Mouse (Mus musculus): ENCODE data around the gene Ttyh3. TPM values are rescaled to one million over a fixed set of nuclear protein-coding genes. Genes with fewer than 3 reads are reported as not detected.

The Ttyh3 gene
- polyA plus RNA-seq, 1 experiment from 2014 or later = 86.7 TPM

GRCm38 (mm10) chr5:140607001-140607835, 41.6 kb downstream of the Ttyh3 start, which contains the start of gene Lfng:
TSS of gene Lfng (plus strand) at chr5:140607320.
- no peaks in the 10 kb centered on the region for H3K36me3 ChIP-seq (ENCODE audit: control insufficient read depth, insufficient read depth, low read length)
- peak within 1 kb of the TSS; percentile 82 for H3K4me2 ChIP-seq (ENCODE audit: low read length)
- peak; percentile 51 for ATAC-seq (ENCODE audit: low FRiP score, low TSS enrichment)
- peaks cover 44% of the 10 kb centered on the region for H3K4me1 ChIP-seq (ENCODE audit: control insufficient read depth, insufficient read depth, low read length)
- H3K9me3 ChIP-seq (ENCODE audit: control insufficient read depth, low read length) = no peaks in the 10 kb centered on the region
- peaks cover 32% of the 10 kb centered on the region for H3K27me3 ChIP-seq (ENCODE audit: control insufficient read depth, insufficient read depth, low read length)
- DNase-seq = peak; percentile 92
- WGBS = under 1% methylated on average over 91 of the region's 91 CpGs
- H3K9ac ChIP-seq (replicated peaks; ENCODE audit: low read length) = peak within 1 kb of the TSS; percentile 62
- peak within 1 kb of the TSS; percentile 91 for H3K27ac ChIP-seq (replicated peaks; ENCODE audit: low read depth, low read length)
- H3K4me3 ChIP-seq (replicated peaks; ENCODE audit: low read depth, low read length) = peak within 1 kb of the TSS; percentile 51

- Histone ChIP-seq H3K9me3 (ENCODE audit: control insufficient read depth, low read length) (no peaks in the 10 kb centered on the region), H3K9ac (replicated peaks; ENCODE audit: low read length) (peak overlapping the region; percentile 62; the same call in 1 of the 2 replicates), H3K36me3 (ENCODE audit: control insufficient read depth, insufficient read depth, low read length) (no peaks in the 10 kb centered on the region), H3K4me3 (replicated peaks; ENCODE audit: low read depth, low read length) (peak overlapping the region; percentile 51), H3K27ac (replicated peaks; ENCODE audit: low read depth, low read length) (no peak overlapping the region), H3K4me1 (ENCODE audit: control insufficient read depth, insufficient read depth, low read length) (peaks cover 36% of the 10 kb centered on the region), H3K27me3 (ENCODE audit: control insufficient read depth, insufficient read depth, low read length) (peaks cover 32% of the 10 kb centered on the region), H3K4me2 (ENCODE audit: low read length) (peak overlapping the region; percentile 82)
- ATAC-seq (ENCODE audit: low FRiP score, low TSS enrichment) (no peak), DNase-seq (no peak)
- under 1% methylated on average over 23 of the region's 23 CpGs for WGBS
Measured at GRCm38 (mm10) chr5:140606386-140606785, 42.4 kb downstream of the Ttyh3 start.

DNA sequence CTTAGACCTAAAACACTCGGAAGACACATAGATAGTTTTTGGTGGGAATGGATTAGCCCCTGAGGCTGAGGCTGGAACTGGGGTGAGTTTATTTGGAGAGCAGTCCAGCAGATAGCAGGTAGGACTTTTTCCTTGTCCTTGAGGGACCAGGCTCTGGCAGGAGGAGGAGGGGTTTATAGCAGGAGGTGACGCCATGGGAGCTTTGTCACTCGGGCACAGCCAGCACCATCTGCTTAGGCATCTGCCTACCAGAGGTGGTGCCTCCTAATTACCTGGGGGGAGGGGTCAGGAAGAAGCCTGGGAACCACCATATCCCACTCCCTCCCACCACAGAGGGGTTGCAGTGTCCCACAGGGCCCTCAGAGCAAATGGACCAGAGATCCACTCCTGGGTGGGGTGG, 43.6 kb downstream of the Ttyh3 start:
- WGBS = 30% methylated on average over 3 of the region's 3 CpGs

DNA sequence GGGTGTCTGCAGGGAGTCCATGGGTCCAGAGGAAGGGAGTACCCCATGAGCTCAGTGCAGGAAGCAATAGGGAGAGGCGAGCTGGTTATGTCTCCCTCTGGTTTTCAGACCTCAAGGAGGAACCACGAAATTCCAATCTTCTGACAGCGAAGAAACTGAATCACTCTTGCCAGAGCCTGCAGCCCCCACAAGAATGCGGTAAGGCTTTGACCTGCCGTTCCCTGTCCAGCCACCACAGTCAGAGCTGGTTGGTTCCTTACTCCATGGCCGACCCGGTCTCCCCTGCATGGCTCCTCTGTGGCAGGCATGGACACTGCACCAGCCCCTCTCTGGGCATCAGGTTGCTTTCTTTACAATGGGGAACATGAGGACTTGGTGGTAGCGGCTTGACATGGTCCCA, 44.4 kb downstream of the Ttyh3 start:
- no peak for ATAC-seq (ENCODE audit: low FRiP score, low TSS enrichment)
- Histone ChIP-seq H3K9ac (replicated peaks; ENCODE audit: low read length) (no peak overlapping the region), H3K27ac (replicated peaks; ENCODE audit: low read depth, low read length) (no peak overlapping the region), H3K4me3 (replicated peaks; ENCODE audit: low read depth, low read length) (no peak overlapping the region), H3K27me3 (ENCODE audit: control insufficient read depth, insufficient read depth, low read length) (peaks cover 32% of the 10 kb centered on the region), H3K4me2 (ENCODE audit: low read length) (no peak overlapping the region), H3K9me3 (ENCODE audit: control insufficient read depth, low read length) (no peaks in the 10 kb centered on the region), H3K36me3 (ENCODE audit: control insufficient read depth, insufficient read depth, low read length) (no peaks in the 10 kb centered on the region), H3K4me1 (ENCODE audit: control insufficient read depth, insufficient read depth, low read length) (peaks cover 22% of the 10 kb centered on the region)
- 88% methylated on average over 8 of the region's 8 CpGs for WGBS
- DNase-seq = no peak

More for the DNA sequence above, 43.6 kb downstream of the Ttyh3 start:
- Histone ChIP-seq H3K4me3 (replicated peaks; ENCODE audit: low read depth, low read length) (no peak overlapping the region), H3K27me3 (ENCODE audit: control insufficient read depth, insufficient read depth, low read length) (peaks cover 32% of the 10 kb centered on the region), H3K27ac (replicated peaks; ENCODE audit: low read depth, low read length) (no peak overlapping the region), H3K4me2 (ENCODE audit: low read length) (no peak overlapping the region), H3K9ac (replicated peaks; ENCODE audit: low read length) (no peak overlapping the region), H3K36me3 (ENCODE audit: control insufficient read depth, insufficient read depth, low read length) (no peaks in the 10 kb centered on the region), H3K4me1 (ENCODE audit: control insufficient read depth, insufficient read depth, low read length) (peaks cover 25% of the 10 kb centered on the region), H3K9me3 (ENCODE audit: control insufficient read depth, low read length) (no peaks in the 10 kb centered on the region)
- ATAC-seq (ENCODE audit: low FRiP score, low TSS enrichment) (no peak), DNase-seq (no peak)

DNA sequence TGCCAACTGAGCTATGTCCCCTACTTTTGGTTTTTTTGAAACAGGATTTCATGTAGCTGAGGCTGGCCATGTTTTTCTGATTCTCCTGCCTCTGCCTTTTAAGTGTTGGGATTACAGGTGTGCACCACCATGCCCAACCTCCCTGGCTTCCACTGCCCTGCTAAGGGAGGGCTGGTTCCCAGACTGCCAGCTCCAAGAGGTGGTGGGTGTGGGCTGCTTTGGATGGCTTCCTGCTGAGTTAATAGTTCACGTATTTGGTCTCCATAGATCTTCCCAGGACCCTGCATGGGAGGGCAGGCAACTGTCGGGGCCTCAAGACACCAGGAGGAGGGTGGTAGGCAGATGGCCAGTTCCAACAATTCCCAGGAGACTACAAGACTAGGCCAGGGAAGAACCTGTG, 46.3 kb downstream of the Ttyh3 start:
- 61% methylated on average over 2 of the region's 2 CpGs for WGBS
- no peak for ATAC-seq (ENCODE audit: low FRiP score, low TSS enrichment)
- H3K4me3 ChIP-seq (replicated peaks; ENCODE audit: low read depth, low read length) = no peak overlapping the region

DNA sequence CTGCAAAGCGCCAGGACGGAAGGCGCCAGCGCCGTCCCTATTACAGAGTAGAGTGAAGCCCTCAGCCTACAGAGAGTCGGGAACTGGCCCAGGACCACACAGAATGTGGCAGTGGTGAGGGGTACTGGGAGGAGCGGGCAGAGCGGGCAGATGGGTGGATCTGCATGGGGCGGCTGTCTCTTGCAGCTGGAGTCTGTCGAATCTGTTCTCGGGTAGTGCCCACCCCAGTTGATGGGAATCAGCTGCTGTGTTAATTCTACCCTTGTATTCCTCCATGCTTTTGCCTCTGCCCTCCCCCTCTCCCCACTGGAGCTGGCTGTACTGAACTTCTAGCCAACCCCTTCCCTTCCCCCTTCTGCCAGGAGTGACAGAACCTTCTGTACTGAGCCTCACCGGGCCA, 47.1 kb downstream of the Ttyh3 start:
- no peak overlapping the region for H3K4me3 ChIP-seq (replicated peaks; ENCODE audit: low read depth, low read length)
- H3K4me1 ChIP-seq (ENCODE audit: control insufficient read depth, insufficient read depth, low read length) = peaks cover 6% of the 10 kb centered on the region
- H3K9ac ChIP-seq (replicated peaks; ENCODE audit: low read length) = no peak overlapping the region
- H3K36me3 ChIP-seq (ENCODE audit: control insufficient read depth, insufficient read depth, low read length) = no peaks in the 10 kb centered on the region
- H3K27me3 ChIP-seq (ENCODE audit: control insufficient read depth, insufficient read depth, low read length) = peaks cover 19% of the 10 kb centered on the region
- no peak for DNase-seq
- no peaks in the 10 kb centered on the region for H3K9me3 ChIP-seq (ENCODE audit: control insufficient read depth, low read length)
- 67% methylated on average over 12 of the region's 12 CpGs for WGBS
- H3K4me2 ChIP-seq (ENCODE audit: low read length) = no peak overlapping the region
- H3K27ac ChIP-seq (replicated peaks; ENCODE audit: low read depth, low read length) = no peak overlapping the region
- ATAC-seq (ENCODE audit: low FRiP score, low TSS enrichment) = no peak

More for the DNA sequence above, 46.3 kb downstream of the Ttyh3 start:
- Histone ChIP-seq H3K9ac (replicated peaks; ENCODE audit: low read length) (no peak overlapping the region), H3K27me3 (ENCODE audit: control insufficient read depth, insufficient read depth, low read length) (peaks cover 25% of the 10 kb centered on the region), H3K9me3 (ENCODE audit: control insufficient read depth, low read length) (no peaks in the 10 kb centered on the region), H3K27ac (replicated peaks; ENCODE audit: low read depth, low read length) (no peak overlapping the region), H3K4me2 (ENCODE audit: low read length) (no peak overlapping the region), H3K4me1 (ENCODE audit: control insufficient read depth, insufficient read depth, low read length) (peaks cover 11% of the 10 kb centered on the region), H3K36me3 (ENCODE audit: control insufficient read depth, insufficient read depth, low read length) (no peaks in the 10 kb centered on the region)
- DNase-seq = no peak

- 0 out of 2 replicates have a peak, but pooled peaks cover 5% of the 10 kb centered on the region for H3K27me3 ChIP-seq (ENCODE audit: control insufficient read depth, insufficient read depth, low read length)
- no peak for ATAC-seq (ENCODE audit: low FRiP score, low TSS enrichment)
- no peak overlapping the region for H3K27ac ChIP-seq (replicated peaks; ENCODE audit: low read depth, low read length)
- no peak for DNase-seq
- WGBS = 67% methylated on average over 5 of the region's 5 CpGs
- no peaks in the 10 kb centered on the region for H3K36me3 ChIP-seq (ENCODE audit: control insufficient read depth, insufficient read depth, low read length)
- H3K4me3 ChIP-seq (replicated peaks; ENCODE audit: low read depth, low read length) = no peak overlapping the region
- no peaks in the 10 kb centered on the region for H3K9me3 ChIP-seq (ENCODE audit: control insufficient read depth, low read length)
- no peak overlapping the region for H3K9ac ChIP-seq (replicated peaks; ENCODE audit: low read length)
- no peaks in the 10 kb centered on the region for H3K4me1 ChIP-seq (ENCODE audit: control insufficient read depth, insufficient read depth, low read length)
- H3K4me2 ChIP-seq (ENCODE audit: low read length) = no peak overlapping the region
Measured at GRCm38 (mm10) chr5:140599939-140600338, 48.9 kb downstream of the Ttyh3 start.

DNA sequence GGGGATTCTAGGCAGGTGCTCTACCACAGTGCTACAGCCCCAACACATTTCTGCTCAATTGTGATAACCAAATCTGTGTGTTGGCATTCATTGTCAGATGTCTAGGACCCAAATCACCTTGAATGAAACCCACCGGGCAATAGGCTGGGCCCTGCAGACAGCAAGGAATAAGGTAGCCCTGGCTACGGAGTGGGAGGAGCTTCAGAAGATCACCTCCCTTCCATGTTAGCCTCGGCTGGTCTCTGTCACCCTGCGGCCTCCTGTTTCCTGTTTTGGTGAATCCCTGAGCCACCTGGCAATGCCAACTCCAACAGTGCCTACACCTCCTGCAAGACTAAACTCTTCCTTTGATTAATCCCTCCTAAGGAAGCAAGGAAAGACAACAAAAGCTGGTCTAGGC, 51.0 kb downstream of the Ttyh3 start:
- H3K27me3 ChIP-seq (ENCODE audit: control insufficient read depth, insufficient read depth, low read length) = no peaks in the 10 kb centered on the region
- WGBS = 96% methylated on average over 4 of the region's 4 CpGs
- no peak overlapping the region for H3K4me2 ChIP-seq (ENCODE audit: low read length)
- no peak overlapping the region for H3K4me3 ChIP-seq (replicated peaks; ENCODE audit: low read depth, low read length)
- DNase-seq = no peak
- no peaks in the 10 kb centered on the region for H3K9me3 ChIP-seq (ENCODE audit: control insufficient read depth, low read length)
- H3K9ac ChIP-seq (replicated peaks; ENCODE audit: low read length) = no peak overlapping the region
- no peak for ATAC-seq (ENCODE audit: low FRiP score, low TSS enrichment)
- H3K27ac ChIP-seq (replicated peaks; ENCODE audit: low read depth, low read length) = no peak overlapping the region
- no peaks in the 10 kb centered on the region for H3K4me1 ChIP-seq (ENCODE audit: control insufficient read depth, insufficient read depth, low read length)
- no peaks in the 10 kb centered on the region for H3K36me3 ChIP-seq (ENCODE audit: control insufficient read depth, insufficient read depth, low read length)
